Comparison of ENCODE assay signal across 23 mouse cellular contexts in the genomic region with DNA sequence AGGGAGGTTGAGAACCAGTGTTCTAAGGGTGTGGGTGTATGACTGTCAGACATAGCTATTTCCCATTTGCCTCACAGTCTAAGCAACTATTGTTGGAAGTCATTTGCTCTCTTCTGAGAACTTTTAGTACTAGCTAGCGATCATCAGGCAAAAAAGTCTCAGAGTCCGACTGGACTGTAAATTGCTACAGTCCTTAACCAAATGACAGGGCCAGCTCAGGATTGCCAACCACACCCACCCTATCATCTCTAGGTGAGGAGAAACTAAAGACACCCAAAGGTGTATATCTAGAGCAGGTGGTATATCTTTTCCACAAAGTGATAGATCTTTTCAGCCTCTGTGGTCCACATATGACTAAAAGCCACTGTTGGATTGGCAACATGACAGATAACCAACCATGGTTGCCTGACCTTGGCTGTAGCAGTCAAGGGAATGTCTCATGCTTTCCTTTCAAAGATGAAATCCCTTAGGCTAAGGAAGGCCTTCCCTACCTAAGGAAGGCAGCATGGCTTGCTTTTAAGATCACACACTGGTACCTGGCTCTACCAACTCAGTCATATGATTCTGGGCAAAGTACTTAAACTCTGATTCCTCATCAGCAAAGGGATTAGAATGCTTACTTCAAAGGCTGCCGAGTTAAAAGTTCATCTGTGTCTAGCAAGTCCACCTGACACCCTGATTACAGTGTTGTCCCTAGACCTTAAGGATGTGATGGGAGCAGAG. TPM values are rescaled to one million over a fixed set of nuclear protein-coding genes. Genes with fewer than 3 reads are reported as not detected.
DNase-seq lines count a peak whose midpoint lies in the region; ATAC-seq and TF ChIP-seq lines count a peak whose summit lies in the region.
"Had no signal": no experiment of that assay in that cellular context is flagged by ENCODE, and none has a peak within 500 bp of the region (broad histone marks: within the 10 kb centered on the region; RNA-seq: fewer than 3 reads in every experiment).

No protein-coding gene starts in this region.

- peak; percentile 79 for DNase-seq in heart, adult 11 months
- DNase-seq in kidney, adult 9 months = peak; percentile 33
- no peak for DNase-seq in kidney, postnatal 4 days
- DNase-seq in left cerebral cortex, postnatal 4 days = no peak
- no peak for DNase-seq in adrenal gland, postnatal 14 days
- DNase-seq: adrenal gland, adult 2 months; adrenal gland, postnatal 36 days; cerebellum, adult 8-10 months; cerebellum, postnatal 14 days; forebrain, postnatal 0 days; gastrocnemius, adult 2 months; gastrocnemius, postnatal 25 days had no signal

- H3K9me3 ChIP-seq in heart, embryonic 12.5 days (replicated peaks) = no peaks in the 10 kb centered on the region
- H3K9me3 ChIP-seq in intestine, postnatal 0 days (ENCODE audit: control insufficient read depth) = no peaks in the 10 kb centered on the region
- H3K9me3 ChIP-seq: embryonic facial prominence, embryonic 12.5 days; forebrain, embryonic 12.5 days; hindbrain, embryonic 10.5 days had no signal

- H3K4me3 ChIP-seq in heart, embryonic 12.5 days = no peak overlapping the region
- H3K4me3 ChIP-seq in intestine, postnatal 0 days (ENCODE audit: low read depth, low read length) = no peak overlapping the region
- H3K4me3 ChIP-seq: embryonic facial prominence, embryonic 12.5 days; forebrain, embryonic 12.5 days; gastrocnemius, adult 2 months; hindbrain, embryonic 10.5 days had no signal

- H3K36me3 ChIP-seq in heart, embryonic 12.5 days = peaks cover 15% of the 10 kb centered on the region
- H3K36me3 ChIP-seq in intestine, postnatal 0 days (ENCODE audit: control insufficient read depth, insufficient read depth) = peaks cover 18% of the 10 kb centered on the region

- intact Hi-C loops in left cerebral cortex, postnatal 4 days (cut with DNase I) = no loop called here

- H3K9ac ChIP-seq in heart, embryonic 12.5 days = no peak overlapping the region
- no peak overlapping the region for H3K9ac ChIP-seq in intestine, postnatal 0 days (ENCODE audit: low read depth, low read length)
- H3K9ac ChIP-seq: embryonic facial prominence, embryonic 12.5 days; forebrain, embryonic 12.5 days; forebrain, postnatal 0 days; hindbrain, embryonic 14.5 days had no signal

- no peak overlapping the region for H3K27ac ChIP-seq in heart, embryonic 12.5 days (ENCODE audit: poor library complexity, severe bottlenecking)
- peak overlapping the region; percentile 95 for H3K27ac ChIP-seq in intestine, postnatal 0 days (ENCODE audit: low read depth, low read length)
- H3K27ac ChIP-seq: embryonic facial prominence, embryonic 12.5 days; forebrain, embryonic 12.5 days; gastrocnemius, adult 2 months; hindbrain, embryonic 10.5 days; hindbrain, embryonic 14.5 days had no signal

- 89% methylated on average over 3 of the region's 3 CpGs for WGBS in heart, embryonic 12.5 days
- WGBS in intestine, postnatal 0 days = 61% methylated on average over 3 of the region's 3 CpGs

- TF ChIP-seq CTCF in intestine, postnatal 0 days (IDR thresholded peaks at IDR 0.05; ENCODE audit: low read depth) = no peak

- peaks cover 31% of the 10 kb centered on the region for H3K4me1 ChIP-seq in heart, embryonic 12.5 days (replicated peaks)
- peaks cover 9% of the 10 kb centered on the region; the same call in 1 of the 2 replicates for H3K4me1 ChIP-seq in intestine, postnatal 0 days (replicated peaks; ENCODE audit: control insufficient read depth, insufficient read depth, low read length)

- H3K4me2 ChIP-seq in heart, embryonic 12.5 days = no peak overlapping the region
- no peak overlapping the region for H3K4me2 ChIP-seq in intestine, postnatal 0 days (replicated peaks; ENCODE audit: low read depth)
- H3K4me2 ChIP-seq: embryonic facial prominence, embryonic 12.5 days; forebrain, embryonic 12.5 days; heart, embryonic 11.5 days; hindbrain, embryonic 14.5 days had no signal

- no peak for ATAC-seq in heart, embryonic 12.5 days (ENCODE audit: insufficient number of reproducible peaks, low FRiP score)
- no peak for ATAC-seq in intestine, postnatal 0 days
- ATAC-seq: forebrain, postnatal 0 days had no signal

- no peaks in the 10 kb centered on the region for H3K27me3 ChIP-seq in heart, embryonic 12.5 days (replicated peaks)
- no peaks in the 10 kb centered on the region for H3K27me3 ChIP-seq in intestine, postnatal 0 days (replicated peaks; ENCODE audit: control insufficient read depth, insufficient read depth, low read length)
- H3K27me3 ChIP-seq: embryonic facial prominence, embryonic 12.5 days; forebrain, embryonic 12.5 days had no signal

RNA-seq across cellular contexts. Expression of a gene that starts 2.5 kb away (rescaled TPM):
- 1,089 and 1,102 TPM in 2 replicates for polyA plus RNA-seq in heart, embryonic 12.5 days (2016; fragmentation: Nextera tagmentation; extraction: Ambion mirVana)
- 2,040 and 2,166 TPM in 2 replicates for polyA plus RNA-seq in intestine, postnatal 0 days (2015; fragmentation: Nextera tagmentation; extraction: Ambion mirVana)
- 100 to 1,000 TPM; 367 to 399 TPM for total RNA-seq in left cerebral cortex, postnatal 4 days (2021)
- total RNA-seq in adrenal gland, postnatal 14 days (2021) = 1,722 and 1,730 TPM in 2 replicates

RNA-seq across cellular contexts. Expression of a gene that starts 2.7 kb away (rescaled TPM):
- 0.56 and 1.3 TPM in 2 replicates for polyA plus RNA-seq in heart, embryonic 12.5 days (2016; fragmentation: Nextera tagmentation; extraction: Ambion mirVana)
- 5.5 and 5.6 TPM in 2 replicates for polyA plus RNA-seq in intestine, postnatal 0 days (2015; fragmentation: Nextera tagmentation; extraction: Ambion mirVana)
- total RNA-seq in left cerebral cortex, postnatal 4 days (2021) = 1 to 10 TPM; 1.3 to 1.7 TPM
- total RNA-seq in adrenal gland, postnatal 14 days (2021) = 1.2 and 3.6 TPM in 2 replicates

RNA-seq across cellular contexts. Expression of a gene that starts 5.2 kb away (rescaled TPM):
- not detected in 2 replicates for polyA plus RNA-seq in heart, embryonic 12.5 days (2016; fragmentation: Nextera tagmentation; extraction: Ambion mirVana)
- polyA plus RNA-seq in intestine, postnatal 0 days (2015; fragmentation: Nextera tagmentation; extraction: Ambion mirVana) = 1,325 and 1,459 TPM in 2 replicates
- not detected for total RNA-seq in left cerebral cortex, postnatal 4 days (2021)
- total RNA-seq in adrenal gland, postnatal 14 days (2021) = 0.79 and 17.6 TPM in 2 replicates
- total RNA-seq: adrenal gland, adult 2 months; adrenal gland, postnatal 36 days; forebrain, postnatal 0 days; gastrocnemius, adult 2 months; gastrocnemius, postnatal 25 days; granulocyte monocyte progenitor cell, adult 5-6 weeks; heart, postnatal 25 days had no signal
- polyA plus RNA-seq: adrenal gland, adult 2 months; C2C12; cortical plate, adult 2 months; forebrain, embryonic 12.5 days; forebrain, postnatal 0 days; heart, embryonic 11.5 days; hindbrain, embryonic 10.5 days; hindbrain, embryonic 14.5 days had no signal

RNA-seq across cellular contexts. Expression of a gene that starts 28.8 kb away (rescaled TPM):
- polyA plus RNA-seq in heart, embryonic 12.5 days (2016; fragmentation: Nextera tagmentation; extraction: Ambion mirVana) = 0.11 and 0.15 TPM in 2 replicates
- polyA plus RNA-seq in intestine, postnatal 0 days (2015; fragmentation: Nextera tagmentation; extraction: Ambion mirVana) = 0.12 and 0.23 TPM in 2 replicates
- total RNA-seq in left cerebral cortex, postnatal 4 days (2021) = not detected
- not detected in 2 replicates for total RNA-seq in adrenal gland, postnatal 14 days (2021)
- total RNA-seq: adrenal gland, adult 2 months; forebrain, postnatal 0 days; gastrocnemius, adult 2 months; gastrocnemius, postnatal 25 days; granulocyte monocyte progenitor cell, adult 5-6 weeks; heart, postnatal 25 days had no signal
- polyA plus RNA-seq: adrenal gland, adult 2 months; C2C12; forebrain, postnatal 0 days; heart, embryonic 11.5 days; hindbrain, embryonic 10.5 days had no signal

RNA-seq across cellular contexts. Expression of a gene that starts 28.9 kb away (rescaled TPM):
- polyA plus RNA-seq in heart, embryonic 12.5 days (2016; fragmentation: Nextera tagmentation; extraction: Ambion mirVana) = 5.3 and 5.8 TPM in 2 replicates
- 3.0 and 3.7 TPM in 2 replicates for polyA plus RNA-seq in intestine, postnatal 0 days (2015; fragmentation: Nextera tagmentation; extraction: Ambion mirVana)
- 1 to 10 TPM; 2.8 to 3.2 TPM for total RNA-seq in left cerebral cortex, postnatal 4 days (2021)
- total RNA-seq in adrenal gland, postnatal 14 days (2021) = 3.9 and 5.7 TPM in 2 replicates
- total RNA-seq: granulocyte monocyte progenitor cell, adult 5-6 weeks had no signal

Comparison
In these comparisons a context has a peak if more than half of its experiments do, and no peak if none do; other contexts are left out.
1. DNase-seq: peak in heart, adult 11 months (single experiment) and kidney, adult 9 months (single experiment); none in kidney, postnatal 4 days (0 of 2), left cerebral cortex, postnatal 4 days (single experiment) and adrenal gland, postnatal 14 days (single experiment).